Mouse (Mus musculus) lung, postnatal 25 days (tissue): ENCODE data around the gene Gm21900.
"Not testable (repeated sequence)": the region's sequence is repeated elsewhere in the genome, so short reads cannot be mapped to it uniquely, and the experiment has no call there.

Experiments used
- DNase-seq: peaks from one replicate; pipeline ENCODE4 v3.0.0; 2022; ENCODE audit warnings: low spot score

Gene Gm21900

DNA sequence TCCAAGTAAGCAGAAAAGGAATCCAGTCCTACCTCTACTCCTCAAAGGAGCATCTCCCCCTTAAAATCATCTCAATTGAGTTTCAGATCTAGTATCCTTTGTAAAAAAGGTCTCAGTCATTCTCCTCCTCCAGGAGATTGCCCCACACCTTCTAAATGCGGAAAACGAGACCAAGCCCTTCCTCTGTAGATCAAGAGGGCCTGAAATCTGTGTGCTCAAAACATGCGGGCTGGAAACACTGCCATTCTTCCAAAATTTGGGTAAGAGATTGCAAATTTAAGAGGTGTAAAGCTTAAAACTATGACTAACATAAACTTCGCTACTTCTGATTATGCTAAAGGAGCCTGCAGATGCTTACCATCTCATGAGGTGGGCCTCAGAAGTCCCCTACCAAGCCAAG, at the start of gene Gm21900:
Gm21900 (plus strand) TSS at position 301 of the 400 bp plus-strand sequence.
- DNase-seq = not testable (repeated sequence)

GRCm38 (mm10) chrY:10643516-10643915, 27.4 kb downstream of the Gm21900 start:
- DNase-seq = peak; percentile 4
